Mouse (Mus musculus) forebrain, embryonic 13.5 days (tissue): Measurements from ENCODE around the gene Slfn8. TPM values are rescaled to one million over a fixed set of nuclear protein-coding genes. Genes with fewer than 3 reads are reported as not detected.
"Not testable (repeated sequence)": the region's sequence is repeated elsewhere in the genome, so short reads cannot be mapped to it uniquely, and the experiment has no call there.

Experiments
- ATAC-seq: fragments of 200-750 bp; cut with Nextera tagmentation; 2 replicates; pipeline ENCODE4 v1.8.0; 2017
- H3K27ac ChIP-seq: fragments of 300-500 bp; sonication (generic); 2 replicates; pipeline ENCODE4 v1.5.1; 2015; ENCODE audit warnings: inconsistent platforms, mild to moderate bottlenecking, moderate library complexity
- H3K27me3 ChIP-seq: fragments of 300-500 bp; sonication (generic); 2 replicates; pipeline ENCODE4 v1.6.1; 2015; ENCODE audit warnings: mild to moderate bottlenecking, inconsistent platforms
- H3K36me3 ChIP-seq: fragments of 300-500 bp; sonication (generic); 2 replicates; pipeline ENCODE4 v1.6.1; 2015; ENCODE audit warnings: mild to moderate bottlenecking, inconsistent platforms; ENCODE audit not compliant: poor library complexity, severe bottlenecking
- H3K4me1 ChIP-seq: fragments of 300-500 bp; sonication (generic); 2 replicates; pipeline ENCODE4 v1.6.1; 2015; ENCODE audit warnings: inconsistent platforms
- H3K4me2 ChIP-seq: fragments of 300-500 bp; sonication (generic); 2 replicates; pipeline ENCODE4 v1.6.1; 2015; ENCODE audit warnings: inconsistent platforms, mild to moderate bottlenecking, moderate library complexity
- H3K4me3 ChIP-seq: fragments of 300-500 bp; sonication (generic); 2 replicates; pipeline ENCODE4 v1.5.1; 2015; ENCODE audit warnings: mild to moderate bottlenecking, inconsistent platforms
- H3K9ac ChIP-seq: fragments of 300-500 bp; sonication (generic); 2 replicates; pipeline ENCODE4 v1.6.1; 2015; ENCODE audit warnings: mild to moderate bottlenecking, inconsistent platforms
- H3K9me3 ChIP-seq: fragments of 300-500 bp; sonication (generic); replicated peaks from 2 replicates; pipeline ENCODE4 v1.6.1; 2016; ENCODE audit warnings: inconsistent platforms
- WGBS: fragments of 180-500 bp; shearing (Covaris S2); methylation state at CpG from one replicate; pipeline ENCODE4 v1.1.7; 2015; 5-methylcytosine and 5-hydroxymethylcytosine counted together
- polyA plus RNA-seq: library from polyadenylated mRNA; unstranded; fragments of >200 nt; fragmentation: Nextera tagmentation; extraction: Ambion mirVana; gene quantifications from 2 replicates; pipeline ENCODE4 v1.2.1, GENCODE M21; 2015

Slfn8 gene
- polyA plus RNA-seq, 1 experiment from 2014 or later = 0.17 TPM

GRCm38 (mm10) chr11:82989357-82989756 is 31.3 kb downstream of the Slfn8 start:
- peak overlapping the region; percentile 64 for H3K4me2 ChIP-seq
- no peak overlapping the region for H3K27ac ChIP-seq
- ATAC-seq = no peak
- no peaks in the 10 kb centered on the region for H3K9me3 ChIP-seq
- 56% methylated on average over 12 of the region's 12 CpGs for WGBS
- H3K4me3 ChIP-seq = no peak overlapping the region
- no peak overlapping the region for H3K9ac ChIP-seq
- peaks cover 16% of the 10 kb centered on the region for H3K36me3 ChIP-seq
- H3K27me3 ChIP-seq = peaks cover 3% of the 10 kb centered on the region; the same call in 1 of the 2 replicates
- H3K4me1 ChIP-seq = peaks cover 11% of the 10 kb centered on the region

GRCm38 (mm10) chr11:82987621-82988020 is 33.0 kb downstream of the Slfn8 start:
- no peak overlapping the region for H3K9ac ChIP-seq
- H3K4me2 ChIP-seq = no peak overlapping the region
- H3K9me3 ChIP-seq = no peaks in the 10 kb centered on the region
- H3K27me3 ChIP-seq = peaks cover 3% of the 10 kb centered on the region; the same call in 1 of the 2 replicates
- H3K4me1 ChIP-seq = peaks cover 11% of the 10 kb centered on the region
- no peak overlapping the region for H3K27ac ChIP-seq
- 94% methylated on average over 6 of the region's 6 CpGs for WGBS
- ATAC-seq = no peak
- peaks cover 22% of the 10 kb centered on the region for H3K36me3 ChIP-seq
- H3K4me3 ChIP-seq = no peak overlapping the region

GRCm38 (mm10) chr11:82983193-82983592 is 37.4 kb downstream of the Slfn8 start:
- H3K27ac ChIP-seq = no peak overlapping the region
- 85% methylated on average over 17 of the region's 17 CpGs for WGBS
- no peak overlapping the region for H3K4me2 ChIP-seq
- H3K9me3 ChIP-seq = no peaks in the 10 kb centered on the region
- no peaks in the 10 kb centered on the region for H3K4me1 ChIP-seq
- ATAC-seq = no peak
- H3K9ac ChIP-seq = no peak overlapping the region
- H3K4me3 ChIP-seq = no peak overlapping the region
- peaks cover 52% of the 10 kb centered on the region for H3K36me3 ChIP-seq
- H3K27me3 ChIP-seq = no peaks in the 10 kb centered on the region

GRCm38 (mm10) chr11:82982409-82982808 is 38.2 kb downstream of the Slfn8 start:
- not testable (repeated sequence) for H3K4me1 ChIP-seq, H3K4me3 ChIP-seq, H3K4me2 ChIP-seq, H3K27ac ChIP-seq, H3K27me3 ChIP-seq, H3K9ac ChIP-seq, H3K9me3 ChIP-seq, ATAC-seq
- 87% methylated on average over 2 of the region's 2 CpGs for WGBS
- H3K36me3 ChIP-seq = peaks cover 52% of the 10 kb centered on the region

GRCm38 (mm10) chr11:82973916-82974315 is 46.7 kb downstream of the Slfn8 start:
- ATAC-seq = no peak
- Histone ChIP-seq H3K9ac (no peak overlapping the region), H3K27ac (no peak overlapping the region), H3K9me3 (no peaks in the 10 kb centered on the region), H3K36me3 (peaks cover 3% of the 10 kb centered on the region; the same call in 1 of the 2 replicates), H3K4me1 (peaks cover 11% of the 10 kb centered on the region; the same call in 1 of the 2 replicates), H3K4me3 (no peak overlapping the region), H3K4me2 (no peak overlapping the region), H3K27me3 (no peaks in the 10 kb centered on the region)
- 69% methylated on average over 5 of the region's 5 CpGs for WGBS

- ATAC-seq = no peak
- Histone ChIP-seq H3K4me1 (peaks cover 11% of the 10 kb centered on the region; the same call in 1 of the 2 replicates), H3K36me3 (no peaks in the 10 kb centered on the region), H3K27ac (no peak overlapping the region), H3K9ac (peak overlapping the region; percentile 54), H3K4me3 (peak overlapping the region; percentile 16; the same call in 1 of the 2 replicates), H3K27me3 (no peaks in the 10 kb centered on the region), H3K4me2 (peak overlapping the region; percentile 57), H3K9me3 (no peaks in the 10 kb centered on the region)
- WGBS = 81% methylated on average over 10 of the region's 11 CpGs
These were observed 49.0 kb downstream of the Slfn8 start for GRCm38 (mm10) chr11:82971590-82971974.

GRCm38 (mm10) chr11:82970712-82971589 is 49.7 kb downstream of the Slfn8 start:
- H3K9ac ChIP-seq = peak overlapping the region; percentile 54
- H3K4me2 ChIP-seq = peak overlapping the region; percentile 57
- H3K36me3 ChIP-seq = no peaks in the 10 kb centered on the region
- 9% methylated on average over 31 of the region's 31 CpGs for WGBS
- H3K27ac ChIP-seq = no peak overlapping the region
- no peaks in the 10 kb centered on the region for H3K27me3 ChIP-seq
- peak; percentile 58; the same call in 1 of the 2 replicates for ATAC-seq
- peak overlapping the region; percentile 16 for H3K4me3 ChIP-seq
- no peaks in the 10 kb centered on the region for H3K9me3 ChIP-seq
- peaks cover 11% of the 10 kb centered on the region; the same call in 1 of the 2 replicates for H3K4me1 ChIP-seq

- Histone ChIP-seq H3K36me3 (no peaks in the 10 kb centered on the region), H3K9me3 (no peaks in the 10 kb centered on the region), H3K9ac (no peak overlapping the region), H3K27me3 (0 out of 2 replicates have a peak, but pooled peaks cover 2% of the 10 kb centered on the region), H3K4me3 (no peak overlapping the region), H3K4me2 (no peak overlapping the region), H3K4me1 (no peaks in the 10 kb centered on the region), H3K27ac (no peak overlapping the region)
- 87% methylated on average over 8 of the region's 8 CpGs for WGBS
- no peak for ATAC-seq
These were observed 58.4 kb downstream of the Slfn8 start for GRCm38 (mm10) chr11:82962215-82962614.

- Histone ChIP-seq H3K4me1 (no peaks in the 10 kb centered on the region), H3K36me3 (no peaks in the 10 kb centered on the region), H3K4me2 (no peak overlapping the region), H3K9me3 (no peaks in the 10 kb centered on the region), H3K27me3 (0 out of 2 replicates have a peak, but pooled peaks cover 2% of the 10 kb centered on the region), H3K4me3 (no peak overlapping the region), H3K9ac (no peak overlapping the region), H3K27ac (no peak overlapping the region)
- WGBS = 84% methylated on average over 2 of the region's 2 CpGs
- ATAC-seq = no peak
These were observed 58.9 kb downstream of the Slfn8 start for GRCm38 (mm10) chr11:82961743-82962142.

- no peak overlapping the region for H3K9ac ChIP-seq
- 16% methylated on average over 4 of the region's 4 CpGs for WGBS
- H3K27me3 ChIP-seq = peaks cover 4% of the 10 kb centered on the region; the same call in 1 of the 2 replicates
- no peak overlapping the region for H3K4me3 ChIP-seq
- no peak overlapping the region for H3K27ac ChIP-seq
- H3K36me3 ChIP-seq = no peaks in the 10 kb centered on the region
- H3K4me2 ChIP-seq = no peak overlapping the region
- no peak for ATAC-seq
- H3K9me3 ChIP-seq = no peaks in the 10 kb centered on the region
- H3K4me1 ChIP-seq = no peaks in the 10 kb centered on the region
These were observed 61.0 kb downstream of the Slfn8 start for GRCm38 (mm10) chr11:82959613-82960012.

- Histone ChIP-seq H3K4me2 (no peak overlapping the region), H3K4me1 (no peaks in the 10 kb centered on the region), H3K27me3 (peaks cover 31% of the 10 kb centered on the region), H3K9ac (no peak overlapping the region), H3K27ac (no peak overlapping the region), H3K36me3 (no peaks in the 10 kb centered on the region), H3K9me3 (no peaks in the 10 kb centered on the region), H3K4me3 (no peak overlapping the region)
- WGBS = 80% methylated on average over 10 of the region's 10 CpGs
- ATAC-seq = no peak
These were observed 63.7 kb downstream of the Slfn8 start for GRCm38 (mm10) chr11:82956925-82957324.

- ATAC-seq = no peak
- H3K27me3 ChIP-seq = peaks cover 53% of the 10 kb centered on the region
- H3K9ac ChIP-seq = no peak overlapping the region
- no peaks in the 10 kb centered on the region for H3K9me3 ChIP-seq
- WGBS = 75% methylated on average over 6 of the region's 6 CpGs
- H3K4me2 ChIP-seq = no peak overlapping the region
- no peaks in the 10 kb centered on the region for H3K36me3 ChIP-seq
- no peak overlapping the region for H3K4me3 ChIP-seq
- no peaks in the 10 kb centered on the region for H3K4me1 ChIP-seq
- H3K27ac ChIP-seq = no peak overlapping the region
These were observed 66.0 kb downstream of the Slfn8 start for GRCm38 (mm10) chr11:82954631-82955030.
